Mouse (Mus musculus): ENCODE results near the gene Gm6583.

- TF ChIP-seq CTCF (IDR thresholded peaks at IDR 0.05; ENCODE audit: low read depth, low read length) (no peak), POLR2A (IDR thresholded peaks at IDR 0.05; ENCODE audit: borderline replicate concordance, low read depth, low read length) (no peak)
Observed at GRCm38 (mm10) chr5:112381154-112381553, 25.3 kb upstream of the Gm6583 start.
